Mouse (Mus musculus) neural tube, embryonic 15.5 days (tissue): Measurements from ENCODE around the gene Usp36. TPM values are rescaled to one million over a fixed set of nuclear protein-coding genes. Genes with fewer than 3 reads are reported as not detected.
"Not testable (repeated sequence)": the region's sequence is repeated elsewhere in the genome, so short reads cannot be mapped to it uniquely, and the experiment has no call there.

ENCODE experiments used
- ATAC-seq: fragments of 200-750 bp; cut with Nextera tagmentation; 2 replicates; pipeline ENCODE4 v1.8.0; 2017; ENCODE audit warnings: mild to moderate bottlenecking, moderate TSS enrichment, moderate library complexity; ENCODE audit not compliant: low FRiP score
- H3K27ac ChIP-seq: fragments of 300-500 bp; sonication (generic); replicated peaks from 2 replicates; pipeline ENCODE4 v1.5.1; 2015; ENCODE audit warnings: mild to moderate bottlenecking, inconsistent platforms
- H3K27me3 ChIP-seq: fragments of 300-500 bp; sonication (generic); replicated peaks from 2 replicates; pipeline ENCODE4 v1.6.1; 2015; ENCODE audit warnings: inconsistent platforms
- H3K36me3 ChIP-seq: fragments of 300-500 bp; sonication (generic); 2 replicates; pipeline ENCODE4 v1.6.1; 2015; ENCODE audit warnings: inconsistent platforms
- H3K4me1 ChIP-seq: fragments of 300-500 bp; sonication (generic); 2 replicates; pipeline ENCODE4 v1.6.1; 2015; ENCODE audit warnings: inconsistent platforms
- H3K4me2 ChIP-seq: fragments of 300-500 bp; sonication (generic); 2 replicates; pipeline ENCODE4 v1.6.1; 2015; ENCODE audit warnings: inconsistent platforms, mild to moderate bottlenecking, moderate library complexity
- H3K4me3 ChIP-seq: fragments of 300-500 bp; sonication (generic); replicated peaks from 2 replicates; pipeline ENCODE4 v1.5.1; 2015; ENCODE audit warnings: mild to moderate bottlenecking, inconsistent platforms
- H3K9ac ChIP-seq: fragments of 300-500 bp; sonication (generic); replicated peaks from 2 replicates; pipeline ENCODE4 v1.6.1; 2015; ENCODE audit warnings: mild to moderate bottlenecking, inconsistent platforms
- H3K9me3 ChIP-seq: fragments of 300-500 bp; sonication (generic); replicated peaks from 2 replicates; pipeline ENCODE4 v1.6.1; 2016; ENCODE audit warnings: inconsistent platforms
- WGBS: fragments of 180-500 bp; shearing (Covaris S2); methylation state at CpG from one replicate; pipeline ENCODE4 v1.1.7; 2015; ENCODE audit warnings: mixed read lengths; 5-methylcytosine and 5-hydroxymethylcytosine counted together
- polyA plus RNA-seq: library from polyadenylated mRNA; unstranded; fragments of >200 nt; fragmentation: Nextera tagmentation; extraction: Ambion mirVana; gene quantifications from 2 replicates; pipeline ENCODE4 v1.2.1, GENCODE M21; 2015

Gene Usp36
- polyA plus RNA-seq, 1 experiment from 2014 or later = 19.5 TPM

- peaks cover 64% of the 10 kb centered on the region for H3K4me1 ChIP-seq
- WGBS = 92% methylated on average over 5 of the region's 5 CpGs
- ATAC-seq = no peak
Observed at GRCm38 (mm10) chr11:118323974-118324373, 33.9 kb upstream of the Usp36 start.

GRCm38 (mm10) chr11:118322647-118323046 is 32.6 kb upstream of the Usp36 start:
- H3K27me3 ChIP-seq = no peaks in the 10 kb centered on the region
- no peak overlapping the region for H3K27ac ChIP-seq
- no peak overlapping the region for H3K9ac ChIP-seq
- H3K9me3 ChIP-seq = no peaks in the 10 kb centered on the region
- H3K4me1 ChIP-seq = peaks cover 51% of the 10 kb centered on the region
- no peak for ATAC-seq
- peaks cover 19% of the 10 kb centered on the region for H3K36me3 ChIP-seq
- no peak overlapping the region for H3K4me2 ChIP-seq
- WGBS = 56% methylated on average over 3 of the region's 3 CpGs
- H3K4me3 ChIP-seq = no peak overlapping the region

More at GRCm38 (mm10) chr11:118323974-118324373, 33.9 kb upstream of the Usp36 start:
- Histone ChIP-seq H3K9ac (no peak overlapping the region), H3K4me3 (no peak overlapping the region), H3K36me3 (peaks cover 8% of the 10 kb centered on the region), H3K27ac (no peak overlapping the region), H3K4me2 (no peak overlapping the region), H3K9me3 (no peaks in the 10 kb centered on the region), H3K27me3 (no peaks in the 10 kb centered on the region)

GRCm38 (mm10) chr11:118321971-118322370 is 31.9 kb upstream of the Usp36 start:
- H3K36me3 ChIP-seq = peaks cover 19% of the 10 kb centered on the region
- ATAC-seq = no peak
- H3K4me1 ChIP-seq = peaks cover 44% of the 10 kb centered on the region
- no peaks in the 10 kb centered on the region for H3K9me3 ChIP-seq
- no peak overlapping the region for H3K4me3 ChIP-seq
- H3K9ac ChIP-seq = no peak overlapping the region
- no peak overlapping the region for H3K4me2 ChIP-seq
- peak overlapping the region; percentile 60 for H3K27ac ChIP-seq
- 70% methylated on average over 4 of the region's 4 CpGs for WGBS
- no peaks in the 10 kb centered on the region for H3K27me3 ChIP-seq

GRCm38 (mm10) chr11:118321500-118321899 is 31.5 kb upstream of the Usp36 start:
- peak; percentile 68 for ATAC-seq
- H3K9ac ChIP-seq = no peak overlapping the region
- H3K4me3 ChIP-seq = no peak overlapping the region
- no peak overlapping the region for H3K4me2 ChIP-seq
- H3K4me1 ChIP-seq = peaks cover 39% of the 10 kb centered on the region
- peak overlapping the region; percentile 63 for H3K27ac ChIP-seq
- peaks cover 21% of the 10 kb centered on the region for H3K36me3 ChIP-seq
- 48% methylated on average over 7 of the region's 7 CpGs for WGBS
- no peaks in the 10 kb centered on the region for H3K27me3 ChIP-seq
- no peaks in the 10 kb centered on the region for H3K9me3 ChIP-seq

GRCm38 (mm10) chr11:118318678-118319077 is 28.6 kb upstream of the Usp36 start:
- H3K27ac ChIP-seq = no peak overlapping the region
- H3K9me3 ChIP-seq = no peaks in the 10 kb centered on the region
- H3K9ac ChIP-seq = no peak overlapping the region
- H3K36me3 ChIP-seq = peaks cover 37% of the 10 kb centered on the region
- H3K27me3 ChIP-seq = no peaks in the 10 kb centered on the region
- H3K4me3 ChIP-seq = no peak overlapping the region
- ATAC-seq = no peak
- H3K4me1 ChIP-seq = peaks cover 30% of the 10 kb centered on the region
- 73% methylated on average over 5 of the region's 5 CpGs for WGBS
- H3K4me2 ChIP-seq = no peak overlapping the region

- no peaks in the 10 kb centered on the region for H3K27me3 ChIP-seq
- H3K4me1 ChIP-seq = peaks cover 17% of the 10 kb centered on the region
- no peaks in the 10 kb centered on the region for H3K9me3 ChIP-seq
- no peak for ATAC-seq
- no peak overlapping the region for H3K4me2 ChIP-seq
- 32% methylated on average over 7 of the region's 7 CpGs for WGBS
- H3K9ac ChIP-seq = no peak overlapping the region
- peaks cover 37% of the 10 kb centered on the region for H3K36me3 ChIP-seq
- H3K27ac ChIP-seq = no peak overlapping the region
- no peak overlapping the region for H3K4me3 ChIP-seq
Observed at GRCm38 (mm10) chr11:118317129-118317528, 27.1 kb upstream of the Usp36 start.

- 92% methylated on average over 8 of the region's 8 CpGs for WGBS
- ATAC-seq = no peak
- Histone ChIP-seq H3K4me2 (no peak overlapping the region), H3K9me3 (no peaks in the 10 kb centered on the region), H3K9ac (no peak overlapping the region), H3K4me3 (no peak overlapping the region), H3K4me1 (peaks cover 9% of the 10 kb centered on the region), H3K27me3 (no peaks in the 10 kb centered on the region), H3K27ac (no peak overlapping the region), H3K36me3 (peaks cover 41% of the 10 kb centered on the region)
Observed at GRCm38 (mm10) chr11:118316231-118316806, 26.3 kb upstream of the Usp36 start.

GRCm38 (mm10) chr11:118312132-118312723 is 22.2 kb upstream of the Usp36 start:
- Histone ChIP-seq H3K36me3 (peaks cover 56% of the 10 kb centered on the region), H3K9ac (no peak overlapping the region)
- 84% methylated on average over 6 of the region's 6 CpGs for WGBS

GRCm38 (mm10) chr11:118307962-118308361 is 17.9 kb upstream of the Usp36 start:
- H3K27me3 ChIP-seq, H3K4me2 ChIP-seq, H3K9ac ChIP-seq, ATAC-seq, H3K4me3 ChIP-seq, H3K4me1 ChIP-seq, H3K27ac ChIP-seq, H3K9me3 ChIP-seq: not testable (repeated sequence)
- 83% methylated on average over 2 of the region's 2 CpGs for WGBS
- peaks cover 52% of the 10 kb centered on the region for H3K36me3 ChIP-seq

More at GRCm38 (mm10) chr11:118312132-118312723, 22.2 kb upstream of the Usp36 start:
- H3K4me1 ChIP-seq = no peaks in the 10 kb centered on the region
- H3K4me3 ChIP-seq = no peak overlapping the region
- peaks cover 4% of the 10 kb centered on the region; the same call in 1 of the 2 replicates for H3K9me3 ChIP-seq
- H3K4me2 ChIP-seq = no peak overlapping the region
- ATAC-seq = no peak
- no peak overlapping the region for H3K27ac ChIP-seq
- H3K27me3 ChIP-seq = no peaks in the 10 kb centered on the region

- H3K4me2 ChIP-seq, H3K9me3 ChIP-seq, H3K9ac ChIP-seq, H3K27me3 ChIP-seq, H3K27ac ChIP-seq, H3K4me3 ChIP-seq, ATAC-seq, H3K4me1 ChIP-seq: not testable (repeated sequence)
- H3K36me3 ChIP-seq = peaks cover 37% of the 10 kb centered on the region
- 96% methylated on average over 4 of the region's 4 CpGs for WGBS
Observed at GRCm38 (mm10) chr11:118303959-118304358, 13.9 kb upstream of the Usp36 start.

- Histone ChIP-seq H3K9me3 (no peaks in the 10 kb centered on the region), H3K4me3 (no peak overlapping the region), H3K36me3 (peaks cover 20% of the 10 kb centered on the region; the same call in 1 of the 2 replicates), H3K4me1 (no peaks in the 10 kb centered on the region), H3K27ac (no peak overlapping the region), H3K4me2 (no peak overlapping the region), H3K9ac (no peak overlapping the region), H3K27me3 (no peaks in the 10 kb centered on the region)
- 69% methylated on average over 2 of the region's 2 CpGs for WGBS
- ATAC-seq = no peak
Observed at GRCm38 (mm10) chr11:118298810-118299209, 8.8 kb upstream of the Usp36 start.

GRCm38 (mm10) chr11:118297967-118298366 is 7.9 kb upstream of the Usp36 start:
- Histone ChIP-seq H3K9me3 (no peaks in the 10 kb centered on the region), H3K4me1 (no peaks in the 10 kb centered on the region), H3K4me2 (no peak overlapping the region), H3K9ac (no peak overlapping the region), H3K27me3 (no peaks in the 10 kb centered on the region), H3K27ac (no peak overlapping the region), H3K4me3 (no peak overlapping the region), H3K36me3 (peaks cover 12% of the 10 kb centered on the region; the same call in 1 of the 2 replicates)
- 85% methylated on average over 3 of the region's 3 CpGs for WGBS
- no peak for ATAC-seq
